Mouse (Mus musculus): ENCODE results near the gene Sept8. TPM values are rescaled to one million over a fixed set of nuclear protein-coding genes. Genes with fewer than 3 reads are reported as not detected.

Gene Sept8
- polyA plus RNA-seq, 1 experiment from 2014 or later = 25.1 TPM

DNA sequence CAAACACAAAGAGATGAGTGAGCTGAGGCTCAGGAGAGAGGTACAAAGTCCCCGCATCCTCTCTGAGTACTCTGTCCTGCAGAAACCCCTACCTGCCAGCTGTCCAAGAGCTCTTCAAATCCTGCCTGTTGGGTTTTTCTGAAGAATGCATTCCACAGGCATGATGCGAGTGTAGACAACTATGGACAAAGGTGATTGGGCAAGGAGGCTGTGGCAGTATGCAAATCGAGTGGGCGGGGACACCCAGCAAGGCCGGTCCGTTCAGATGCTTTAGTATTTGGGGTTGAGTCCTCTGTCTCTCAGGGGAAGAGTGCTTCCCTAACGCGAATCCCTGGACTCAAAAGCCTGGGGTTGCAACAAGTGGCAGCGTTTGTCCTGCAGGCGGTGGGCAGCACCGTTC, 18.5 kb upstream of the Sept8 start:
- ATAC-seq (ENCODE audit: insufficient number of reproducible peaks, low FRiP score) = no peak; the same call in 1 of the 2 replicates
- Histone ChIP-seq H3K9ac (no peak overlapping the region), H3K4me3 (peak overlapping the region; percentile 3; the same call in 1 of the 2 replicates), H3K9me3 (replicated peaks) (no peaks in the 10 kb centered on the region), H3K27ac (ENCODE audit: poor library complexity, severe bottlenecking) (no peak overlapping the region), H3K27me3 (replicated peaks) (no peaks in the 10 kb centered on the region; the same call in 1 of the 2 replicates), H3K36me3 (no peaks in the 10 kb centered on the region), H3K4me2 (peak overlapping the region; percentile 62), H3K4me1 (replicated peaks) (peaks cover 6% of the 10 kb centered on the region)
- WGBS = 6% methylated on average over 11 of the region's 11 CpGs

DNA sequence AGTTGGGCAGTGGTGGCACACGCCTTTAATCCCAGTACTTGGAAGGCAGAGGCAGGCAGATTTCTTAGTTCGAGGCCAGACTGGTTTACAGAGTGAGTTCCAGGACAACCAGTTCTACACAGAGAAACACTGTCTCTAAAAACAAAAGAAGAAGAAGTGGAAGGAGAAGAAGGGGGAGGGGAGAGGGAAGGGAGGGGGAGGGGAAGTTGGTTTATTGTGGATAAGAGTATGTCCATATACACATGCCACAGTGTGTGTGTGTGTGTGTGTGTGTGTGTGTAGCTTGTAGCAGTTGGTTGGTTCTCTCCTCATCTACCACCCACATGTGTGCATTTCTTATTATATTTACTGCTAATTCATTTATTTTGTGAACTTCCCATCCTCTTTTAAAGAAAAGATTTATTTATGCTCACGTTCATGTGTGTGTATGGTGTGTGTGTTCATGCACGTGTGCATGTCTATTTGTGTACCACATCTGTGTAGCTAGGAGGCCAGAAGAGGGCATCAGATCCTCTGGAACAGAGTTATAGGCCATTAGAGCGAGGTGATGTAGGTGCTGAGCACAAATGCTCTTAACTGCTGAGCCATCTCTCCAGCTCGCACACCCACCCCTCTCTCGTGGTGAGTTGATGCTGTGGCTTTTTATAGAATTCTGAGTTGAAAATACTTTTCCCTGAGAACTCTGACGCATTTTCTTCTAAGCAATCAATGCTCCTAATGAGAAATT, 16.9 kb upstream of the Sept8 start:
- H3K4me1 ChIP-seq (replicated peaks) = peaks cover 6% of the 10 kb centered on the region
- WGBS = 74% methylated on average over 8 of the region's 8 CpGs

GRCm38 (mm10) chr11:53503738-53504137, 15.3 kb upstream of the Sept8 start:
- ATAC-seq (ENCODE audit: insufficient number of reproducible peaks, low FRiP score) = no peak
- Histone ChIP-seq H3K4me3 (no peak overlapping the region), H3K27me3 (replicated peaks) (no peaks in the 10 kb centered on the region), H3K36me3 (no peaks in the 10 kb centered on the region), H3K9ac (no peak overlapping the region), H3K27ac (ENCODE audit: poor library complexity, severe bottlenecking) (no peak overlapping the region), H3K9me3 (replicated peaks) (no peaks in the 10 kb centered on the region), H3K4me2 (no peak overlapping the region), H3K4me1 (replicated peaks) (peaks cover 6% of the 10 kb centered on the region)
- 61% methylated on average over 5 of the region's 5 CpGs for WGBS

More for the DNA sequence above, 16.9 kb upstream of the Sept8 start:
- ATAC-seq (ENCODE audit: insufficient number of reproducible peaks, low FRiP score) = no peak
- H3K36me3 ChIP-seq = no peaks in the 10 kb centered on the region
- no peak overlapping the region for H3K4me2 ChIP-seq
- no peaks in the 10 kb centered on the region; the same call in 1 of the 2 replicates for H3K27me3 ChIP-seq (replicated peaks)
- H3K9me3 ChIP-seq (replicated peaks) = no peaks in the 10 kb centered on the region
- no peak overlapping the region for H3K9ac ChIP-seq
- H3K4me3 ChIP-seq = no peak overlapping the region
- H3K27ac ChIP-seq (ENCODE audit: poor library complexity, severe bottlenecking) = no peak overlapping the region

GRCm38 (mm10) chr11:53504376-53504775, 14.7 kb upstream of the Sept8 start:
- WGBS = 87% methylated on average over 8 of the region's 8 CpGs
- H3K9ac ChIP-seq = no peak overlapping the region
- no peak overlapping the region for H3K27ac ChIP-seq (ENCODE audit: poor library complexity, severe bottlenecking)
- H3K4me3 ChIP-seq = no peak overlapping the region
- no peaks in the 10 kb centered on the region for H3K27me3 ChIP-seq (replicated peaks)
- ATAC-seq (ENCODE audit: insufficient number of reproducible peaks, low FRiP score) = no peak
- H3K9me3 ChIP-seq (replicated peaks) = no peaks in the 10 kb centered on the region
- no peak overlapping the region for H3K4me2 ChIP-seq
- no peaks in the 10 kb centered on the region for H3K36me3 ChIP-seq
- peaks cover 6% of the 10 kb centered on the region for H3K4me1 ChIP-seq (replicated peaks)

GRCm38 (mm10) chr11:53505026-53505663, 13.9 kb upstream of the Sept8 start:
- Histone ChIP-seq H3K36me3 (no peaks in the 10 kb centered on the region), H3K9me3 (replicated peaks) (no peaks in the 10 kb centered on the region), H3K9ac (no peak overlapping the region), H3K4me1 (replicated peaks) (peaks cover 8% of the 10 kb centered on the region), H3K4me3 (no peak overlapping the region), H3K27me3 (replicated peaks) (no peaks in the 10 kb centered on the region), H3K4me2 (no peak overlapping the region), H3K27ac (ENCODE audit: poor library complexity, severe bottlenecking) (no peak overlapping the region)
- 69% methylated on average over 5 of the region's 5 CpGs for WGBS
- ATAC-seq (ENCODE audit: insufficient number of reproducible peaks, low FRiP score) = no peak

DNA sequence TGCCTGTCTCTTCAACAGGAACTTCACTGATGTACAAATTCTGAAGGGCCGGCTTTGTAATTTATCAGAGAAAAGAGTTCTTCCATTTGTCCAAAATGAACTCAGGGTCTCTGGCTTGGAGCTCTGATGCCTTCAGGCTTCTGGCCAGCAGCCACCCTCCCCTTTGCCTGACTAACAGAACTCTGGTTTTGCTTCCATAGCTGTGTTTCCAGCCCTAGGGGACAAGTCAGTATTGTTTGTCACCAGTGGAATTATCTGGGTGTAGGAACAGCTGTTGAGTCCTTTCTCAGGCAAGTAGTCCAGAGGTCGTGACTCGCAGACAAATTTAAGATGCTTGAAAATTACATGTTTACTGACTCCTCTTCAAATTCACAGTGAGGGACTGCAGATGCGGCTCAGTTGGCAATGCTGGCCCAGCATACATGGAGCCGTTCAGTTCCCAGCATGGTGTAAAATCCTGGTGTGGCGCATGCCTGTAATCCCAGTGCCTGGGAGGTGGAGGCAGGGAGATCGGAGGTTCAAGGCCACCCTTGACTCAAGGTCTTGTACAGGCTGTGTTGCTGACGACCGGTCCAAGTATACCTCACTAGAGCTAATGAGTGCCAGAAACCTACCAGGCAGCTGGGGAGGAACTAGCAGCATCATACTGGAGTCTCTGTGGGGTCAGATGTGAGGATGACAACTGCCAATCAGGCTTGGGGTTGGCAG, 11.8 kb upstream of the Sept8 start:
- H3K9me3 ChIP-seq (replicated peaks) = no peaks in the 10 kb centered on the region
- H3K4me1 ChIP-seq (replicated peaks) = 0 out of 2 replicates have a peak, but pooled peaks cover 5% of the 10 kb centered on the region
- H3K36me3 ChIP-seq = no peaks in the 10 kb centered on the region
- H3K4me2 ChIP-seq = no peak overlapping the region
- no peak overlapping the region for H3K27ac ChIP-seq (ENCODE audit: poor library complexity, severe bottlenecking)
- H3K9ac ChIP-seq = no peak overlapping the region
- no peak for ATAC-seq (ENCODE audit: insufficient number of reproducible peaks, low FRiP score)
- WGBS = 84% methylated on average over 9 of the region's 9 CpGs
- H3K4me3 ChIP-seq = no peak overlapping the region
- H3K27me3 ChIP-seq (replicated peaks) = no peaks in the 10 kb centered on the region

GRCm38 (mm10) chr11:53508152-53508551, 10.9 kb upstream of the Sept8 start:
- H3K27ac ChIP-seq (ENCODE audit: poor library complexity, severe bottlenecking) = no peak overlapping the region
- 59% methylated on average over 7 of the region's 7 CpGs for WGBS
- H3K9ac ChIP-seq = no peak overlapping the region
- H3K27me3 ChIP-seq (replicated peaks) = no peaks in the 10 kb centered on the region
- H3K4me3 ChIP-seq = no peak overlapping the region
- H3K36me3 ChIP-seq = no peaks in the 10 kb centered on the region
- H3K9me3 ChIP-seq (replicated peaks) = no peaks in the 10 kb centered on the region
- H3K4me1 ChIP-seq (replicated peaks) = 0 out of 2 replicates have a peak, but pooled peaks cover 5% of the 10 kb centered on the region
- ATAC-seq (ENCODE audit: insufficient number of reproducible peaks, low FRiP score) = no peak
- no peak overlapping the region for H3K4me2 ChIP-seq

DNA sequence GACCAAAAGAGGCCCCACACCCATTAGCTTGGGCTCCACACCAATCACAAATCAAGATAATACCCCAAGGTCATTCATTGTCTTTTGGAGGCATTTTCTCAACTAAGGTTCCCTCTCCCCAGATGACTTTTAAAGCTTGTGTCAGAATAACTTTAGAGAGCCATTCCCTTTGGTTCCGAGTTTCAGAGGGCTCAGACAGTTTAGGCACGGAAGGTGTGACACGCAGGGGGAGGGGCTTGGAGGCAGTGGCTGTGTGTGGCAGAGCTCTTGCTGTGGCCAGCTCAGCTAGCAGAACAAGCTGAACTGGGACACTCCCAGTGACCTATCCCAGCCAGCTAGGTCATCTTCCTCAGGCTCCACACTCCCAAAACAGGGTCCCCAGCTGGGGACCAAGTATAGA, 10.5 kb upstream of the Sept8 start:
- Histone ChIP-seq H3K4me3 (no peak overlapping the region), H3K9me3 (replicated peaks) (no peaks in the 10 kb centered on the region), H3K4me1 (replicated peaks) (0 out of 2 replicates have a peak, but pooled peaks cover 5% of the 10 kb centered on the region), H3K4me2 (no peak overlapping the region), H3K27ac (ENCODE audit: poor library complexity, severe bottlenecking) (no peak overlapping the region), H3K9ac (no peak overlapping the region), H3K36me3 (no peaks in the 10 kb centered on the region), H3K27me3 (replicated peaks) (no peaks in the 10 kb centered on the region)
- no peak for ATAC-seq (ENCODE audit: insufficient number of reproducible peaks, low FRiP score)
- WGBS = 46% methylated on average over 3 of the region's 3 CpGs

DNA sequence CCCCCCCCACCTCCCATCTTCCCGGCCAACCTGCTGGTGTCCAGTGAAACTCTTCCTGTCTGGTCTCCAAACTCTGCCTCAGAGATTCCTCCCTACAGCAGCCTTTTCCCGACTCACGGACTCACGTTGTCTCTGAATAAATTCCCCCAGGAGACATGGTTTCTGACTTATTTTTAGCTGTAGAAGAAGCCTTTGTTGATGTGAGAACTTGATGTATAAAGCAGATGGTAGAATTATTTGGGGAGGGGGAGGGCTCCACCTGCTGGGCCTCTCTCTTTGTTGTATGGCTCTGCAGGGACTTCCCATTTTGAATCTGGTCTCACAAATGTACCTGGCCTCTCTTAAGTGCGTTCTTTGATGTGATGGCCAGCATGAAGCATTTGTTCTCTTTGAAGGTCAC, 8.7 kb upstream of the Sept8 start:
- no peak overlapping the region for H3K27ac ChIP-seq (ENCODE audit: poor library complexity, severe bottlenecking)
- no peak overlapping the region for H3K4me2 ChIP-seq
- 0 out of 2 replicates have a peak, but pooled peaks cover 5% of the 10 kb centered on the region for H3K4me1 ChIP-seq (replicated peaks)
- no peak overlapping the region for H3K9ac ChIP-seq
- 41% methylated on average over 5 of the region's 5 CpGs for WGBS
- H3K9me3 ChIP-seq (replicated peaks) = no peaks in the 10 kb centered on the region
- H3K36me3 ChIP-seq = no peaks in the 10 kb centered on the region
- no peak overlapping the region for H3K4me3 ChIP-seq
- ATAC-seq (ENCODE audit: insufficient number of reproducible peaks, low FRiP score) = no peak
- no peaks in the 10 kb centered on the region for H3K27me3 ChIP-seq (replicated peaks)

- ATAC-seq (ENCODE audit: insufficient number of reproducible peaks, low FRiP score) = no peak
- 50% methylated on average over 8 of the region's 8 CpGs for WGBS
Measured at GRCm38 (mm10) chr11:53516775-53517627, 2.1 kb upstream of the Sept8 start.

More at GRCm38 (mm10) chr11:53516775-53517627, 2.1 kb upstream of the Sept8 start:
- Histone ChIP-seq H3K4me1 (replicated peaks) (peaks cover 18% of the 10 kb centered on the region), H3K4me3 (no peak overlapping the region), H3K4me2 (no peak overlapping the region), H3K27ac (ENCODE audit: poor library complexity, severe bottlenecking) (no peak overlapping the region), H3K9ac (no peak overlapping the region), H3K36me3 (no peaks in the 10 kb centered on the region), H3K9me3 (replicated peaks) (no peaks in the 10 kb centered on the region), H3K27me3 (replicated peaks) (peaks cover 4% of the 10 kb centered on the region; the same call in 1 of the 2 replicates)
